ENCODE assay signal across 29 mouse cellular contexts in the genomic region with DNA sequence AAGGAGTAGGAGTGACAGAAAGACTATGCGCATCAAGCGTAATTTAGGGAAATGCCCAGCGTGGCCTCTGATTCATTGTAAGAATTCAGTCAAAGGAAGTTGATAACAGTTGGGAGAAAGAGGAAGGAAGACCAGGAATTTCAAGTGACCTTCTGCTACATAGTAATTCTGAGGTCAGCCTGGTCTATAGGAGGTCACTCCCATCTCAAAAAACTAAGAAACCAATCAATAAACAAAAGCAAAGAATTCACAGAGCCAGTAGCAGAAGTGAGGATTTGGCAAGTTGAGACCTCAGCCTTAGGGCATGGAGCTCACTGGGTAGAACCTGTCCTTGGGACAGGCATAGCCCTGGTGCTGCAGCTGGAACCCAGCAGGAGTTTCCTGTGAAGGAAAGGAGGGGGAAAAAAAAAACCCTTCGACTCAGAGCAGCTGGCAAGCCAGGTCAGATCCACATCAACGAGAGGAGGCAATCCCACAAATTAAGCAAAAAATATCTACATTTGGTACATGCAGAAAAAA. TPM values are rescaled to one million over a fixed set of nuclear protein-coding genes. Genes with fewer than 3 reads are reported as not detected.
DNase-seq lines count a peak whose midpoint lies in the region; ATAC-seq and TF ChIP-seq lines count a peak whose summit lies in the region.
"Had no signal": no experiment of that assay in that cellular context is flagged by ENCODE, and none has a peak within 500 bp of the region (broad histone marks: within the 10 kb centered on the region; RNA-seq: fewer than 3 reads in every experiment).

No protein-coding gene starts in this region.

- no peak overlapping the region for H3K4me3 ChIP-seq in ES-E14 (ENCODE audit: insufficient read depth in 1 of 2, low read depth in 1 of 2, low read length in 2 of 2, poor library complexity in 1 of 2, severe bottlenecking in 1 of 2)
- H3K4me3 ChIP-seq in limb, embryonic 10.5 days = no peak overlapping the region
- H3K4me3 ChIP-seq in forebrain, embryonic 13.5 days = no peak overlapping the region
- H3K4me3 ChIP-seq: embryonic facial prominence, embryonic 10.5 days; forebrain, embryonic 10.5 days; forebrain, embryonic 15.5 days; heart, embryonic 10.5 days; hindbrain, embryonic 12.5 days had no signal

- H3K36me3 ChIP-seq in ES-E14 (ENCODE audit: control insufficient read depth, insufficient read depth, low read length, poor library complexity, severe bottlenecking) = no peaks in the 10 kb centered on the region
- no peaks in the 10 kb centered on the region for H3K36me3 ChIP-seq in limb, embryonic 10.5 days
- no peaks in the 10 kb centered on the region for H3K36me3 ChIP-seq in forebrain, embryonic 13.5 days (ENCODE audit: poor library complexity, severe bottlenecking)
- H3K36me3 ChIP-seq: embryonic facial prominence, embryonic 10.5 days; forebrain, embryonic 10.5 days; forebrain, embryonic 15.5 days; heart, embryonic 10.5 days; hindbrain, embryonic 12.5 days had no signal

- no peak for ATAC-seq in forebrain, embryonic 13.5 days
- ATAC-seq: CD4-positive, CD25-positive, alpha-beta regulatory T cell, adult 4 months; forebrain, embryonic 15.5 days; hindbrain, embryonic 16.5 days; inflammation-experienced regulatory T-cells, adult 6 months had no signal

- no peak overlapping the region for H3K4me2 ChIP-seq in forebrain, embryonic 13.5 days
- H3K4me2 ChIP-seq: forebrain, embryonic 15.5 days; hindbrain, embryonic 12.5 days had no signal

- in situ Hi-C loops in ES-E14 (cut with MboI; ENCODE audit: low sequenced_read_pairs in 2 of 2, unreplicated experiment in 2 of 2) = no loop called here

- H3K9ac ChIP-seq in ES-E14 (ENCODE audit: insufficient read depth, low read depth, low read length, poor library complexity, severe bottlenecking) = no peak overlapping the region
- no peak overlapping the region for H3K9ac ChIP-seq in forebrain, embryonic 13.5 days
- H3K9ac ChIP-seq: forebrain, embryonic 15.5 days; hindbrain, embryonic 12.5 days had no signal

- peak overlapping the region; percentile 3; the same call in 1 of the 2 replicates for H3K27ac ChIP-seq in ES-E14 (ENCODE audit: insufficient read depth, low read depth, low read length, poor library complexity, severe bottlenecking)
- 0 out of 2 replicates have a peak overlapping the region, but pooled peaks have one; percentile 36 for H3K27ac ChIP-seq in limb, embryonic 10.5 days
- no peak overlapping the region for H3K27ac ChIP-seq in forebrain, embryonic 13.5 days
- H3K27ac ChIP-seq: embryonic facial prominence, embryonic 10.5 days; forebrain, embryonic 10.5 days; forebrain, embryonic 15.5 days; heart, embryonic 10.5 days; hindbrain, embryonic 12.5 days had no signal

- H3K4me1 ChIP-seq in ES-E14 (ENCODE audit: control insufficient read depth in 2 of 2, insufficient read depth in 2 of 2, low read length in 2 of 2, poor library complexity in 1 of 2) = peaks cover 8 to 20% of the 10 kb centered on the region in 2 experiments; a peak in 3 of 4 replicates
- H3K4me1 ChIP-seq in limb, embryonic 10.5 days = peaks cover 15% of the 10 kb centered on the region
- no peaks in the 10 kb centered on the region for H3K4me1 ChIP-seq in forebrain, embryonic 13.5 days
- H3K4me1 ChIP-seq: forebrain, embryonic 15.5 days; hindbrain, embryonic 12.5 days had no signal

- peak; percentile 27 for DNase-seq in embryo, embryonic 11 days
- no peak for DNase-seq in embryo, embryonic 10.5 days (ENCODE audit: low spot score)
- no peak for DNase-seq in ES-E14 (ENCODE audit: low read depth, low spot score)
- DNase-seq in limb, embryonic 10.5 days (ENCODE audit: low spot score) = no peak
- no peak for DNase-seq in layer of hippocampus, postnatal 10 days (ENCODE audit: low spot score in 2 of 2)
- no peak for DNase-seq in kidney, postnatal 36 days
- DNase-seq: adrenal gland, postnatal 10 days; B cell, adult 2 months; cerebellum, adult 11 months; cerebellum, adult 9-10 months; cerebellum, postnatal 25 days; gastrocnemius, postnatal 36 days; heart, adult 18-20 months; heart, postnatal 10 days; heart, postnatal 4 days had no signal

- no peaks in the 10 kb centered on the region for H3K27me3 ChIP-seq in limb, embryonic 10.5 days (ENCODE audit: low read depth, poor library complexity, severe bottlenecking)
- H3K27me3 ChIP-seq in forebrain, embryonic 13.5 days = no peaks in the 10 kb centered on the region
- H3K27me3 ChIP-seq: forebrain, embryonic 15.5 days; hindbrain, embryonic 12.5 days had no signal

- H3K9me3 ChIP-seq in ES-E14 (ENCODE audit: control insufficient read depth, insufficient read depth, low read depth, low read length) = no peaks in the 10 kb centered on the region
- no peaks in the 10 kb centered on the region for H3K9me3 ChIP-seq in limb, embryonic 10.5 days (replicated peaks)
- no peaks in the 10 kb centered on the region for H3K9me3 ChIP-seq in forebrain, embryonic 13.5 days (replicated peaks)
- H3K9me3 ChIP-seq: embryonic facial prominence, embryonic 10.5 days; forebrain, embryonic 10.5 days; forebrain, embryonic 15.5 days; heart, embryonic 10.5 days; hindbrain, embryonic 12.5 days had no signal

- WGBS in limb, embryonic 10.5 days = 48% methylated on average over 5 of the region's 5 CpGs
- WGBS in forebrain, embryonic 13.5 days = 66% methylated on average over 5 of the region's 5 CpGs

TF ChIP-seq in ES-E14, 5 proteins besides CTCF, POLR2A, EP300 and RAD21:
- TF ChIP-seq ZNF384 (IDR thresholded peaks at IDR 0.05; ENCODE audit: low read depth, low read length) = 0 out of 2 replicates have a peak, but pooled peaks have one; percentile 31
- TF ChIP-seq HCFC1 (IDR thresholded peaks at IDR 0.05; ENCODE audit: borderline replicate concordance, insufficient read depth, low read length) = no peak

RNA-seq across cellular contexts. Expression of gene Gcm1, which starts 1.2 kb away (rescaled TPM):
- total RNA-seq in ES-E14 (2012; rRNA removed) = 0.48 and 1.4 TPM in 2 replicates
- polyA plus RNA-seq in limb, embryonic 10.5 days (2016; fragmentation: Nextera tagmentation; extraction: Ambion mirVana) = not detected in 2 replicates
- polyA plus RNA-seq in forebrain, embryonic 13.5 days (2015; fragmentation: Nextera tagmentation; extraction: Ambion mirVana) = not detected in 2 replicates
- total RNA-seq in layer of hippocampus, postnatal 10 days (2021) = not detected
- total RNA-seq: adrenal gland, postnatal 10 days; adrenal gland, postnatal 4 days; gastrocnemius, adult 8-10 months; gastrocnemius, postnatal 36 days; heart, adult 18-20 months; heart, postnatal 10 days; heart, postnatal 4 days had no signal
- polyA plus RNA-seq: brain, embryonic 14.5 days; CD4-positive, CD25-positive, alpha-beta regulatory T cell, adult 4 months; cortical plate, adult 2 months; forebrain, embryonic 10.5 days; forebrain, embryonic 15.5 days; heart, embryonic 10.5 days; heart, embryonic 14.5 days; hindbrain, embryonic 12.5 days; hindbrain, embryonic 16.5 days; inflammation-experienced regulatory T-cells, adult 6 months had no signal

RNA-seq across cellular contexts. Expression of gene Fbxo9, which starts 58.4 kb away (rescaled TPM):
- 19.2 and 28.7 TPM in 2 replicates for total RNA-seq in ES-E14 (2012; rRNA removed)
- polyA plus RNA-seq in limb, embryonic 10.5 days (2016; fragmentation: Nextera tagmentation; extraction: Ambion mirVana) = 22.2 and 25.5 TPM in 2 replicates
- polyA plus RNA-seq in forebrain, embryonic 13.5 days (2015; fragmentation: Nextera tagmentation; extraction: Ambion mirVana) = 32.4 and 36.3 TPM in 2 replicates
- total RNA-seq in layer of hippocampus, postnatal 10 days (2021) = 100 to 1,000 TPM; 105 to 115 TPM

RNA-seq across cellular contexts. Expression of gene Ick, which starts 58.5 kb away (rescaled TPM):
- total RNA-seq in ES-E14 (2012; rRNA removed) = 5.3 and 5.4 TPM in 2 replicates
- 46.7 and 47.4 TPM in 2 replicates for polyA plus RNA-seq in limb, embryonic 10.5 days (2016; fragmentation: Nextera tagmentation; extraction: Ambion mirVana)
- polyA plus RNA-seq in forebrain, embryonic 13.5 days (2015; fragmentation: Nextera tagmentation; extraction: Ambion mirVana) = 34.3 and 34.6 TPM in 2 replicates
- 10 to 100 TPM; 29.7 to 35.4 TPM for total RNA-seq in layer of hippocampus, postnatal 10 days (2021)
